Mouse (Mus musculus) kidney, embryonic 14.5 days (tissue): ENCODE data around the gene Hmbs. TPM values are rescaled to one million over a fixed set of nuclear protein-coding genes. Genes with fewer than 3 reads are reported as not detected.
A peak's percentile ranks its signal among the peaks of the same experiment; 100 is the strongest.

Experiments used
- ATAC-seq: fragments of 200-750 bp; cut with Nextera tagmentation; 2 replicates; pipeline ENCODE4 v1.8.0; 2017; ENCODE audit warnings: moderate number of reproducible peaks, mild to moderate bottlenecking, moderate TSS enrichment, moderate library complexity; ENCODE audit not compliant: low FRiP score, low TSS enrichment
- H3K27ac ChIP-seq: fragments of 300-500 bp; sonication (generic); 2 replicates; pipeline ENCODE4 v1.5.1; 2014; ENCODE audit warnings: low read depth, mild to moderate bottlenecking, low read length, moderate library complexity, mixed read lengths
- H3K27me3 ChIP-seq: fragments of 300-500 bp; sonication (generic); 2 replicates; pipeline ENCODE4 v1.6.1; 2014; ENCODE audit warnings: mild to moderate bottlenecking, low read length; ENCODE audit not compliant: control insufficient read depth, insufficient read depth
- H3K36me3 ChIP-seq: fragments of 300-500 bp; sonication (generic); 2 replicates; pipeline ENCODE4 v1.6.1; 2014; ENCODE audit warnings: low read length, mixed read lengths; ENCODE audit not compliant: control insufficient read depth, insufficient read depth
- H3K4me1 ChIP-seq: fragments of 300-500 bp; sonication (generic); 2 replicates; pipeline ENCODE4 v1.6.1; 2014; ENCODE audit warnings: low read length, mixed read lengths; ENCODE audit not compliant: control insufficient read depth, insufficient read depth
- H3K4me2 ChIP-seq: fragments of 300-500 bp; sonication (generic); replicated peaks from 2 replicates; pipeline ENCODE4 v1.6.1; 2014; ENCODE audit warnings: low read depth, mild to moderate bottlenecking, low read length
- H3K4me3 ChIP-seq: fragments of 300-500 bp; sonication (generic); 2 replicates; pipeline ENCODE4 v1.5.1; 2014; ENCODE audit warnings: mild to moderate bottlenecking, low read length
- H3K9ac ChIP-seq: fragments of 300-500 bp; sonication (generic); 2 replicates; pipeline ENCODE4 v1.6.1; 2014; ENCODE audit warnings: low read depth, mild to moderate bottlenecking, low read length, moderate library complexity
- H3K9me3 ChIP-seq: fragments of 300-500 bp; sonication (generic); 2 replicates; pipeline ENCODE4 v1.6.1; 2016; ENCODE audit warnings: low read length; ENCODE audit not compliant: control insufficient read depth
- WGBS: fragments of 180-500 bp; shearing (Covaris S2); extraction: QIAGEN DNeasy Blood & Tissue Kit; methylation state at CpG from one replicate; pipeline ENCODE4 v1.1.7; 2014; 5-methylcytosine and 5-hydroxymethylcytosine counted together
- microRNA-seq: library from miRNA; unstranded; fragments of <30 nt; microRNA quantifications from one replicate; pipeline ENCODE4, GENCODE M21; 2016
- polyA plus RNA-seq: library from polyadenylated mRNA; unstranded; fragments of >200 nt; fragmentation: Nextera tagmentation; extraction: Ambion mirVana; gene quantifications from 2 replicates; pipeline ENCODE4 v1.2.1, GENCODE M21; 2014

The Hmbs gene
- polyA plus RNA-seq, 1 experiment from 2014 or later: 136 TPM

DNA sequence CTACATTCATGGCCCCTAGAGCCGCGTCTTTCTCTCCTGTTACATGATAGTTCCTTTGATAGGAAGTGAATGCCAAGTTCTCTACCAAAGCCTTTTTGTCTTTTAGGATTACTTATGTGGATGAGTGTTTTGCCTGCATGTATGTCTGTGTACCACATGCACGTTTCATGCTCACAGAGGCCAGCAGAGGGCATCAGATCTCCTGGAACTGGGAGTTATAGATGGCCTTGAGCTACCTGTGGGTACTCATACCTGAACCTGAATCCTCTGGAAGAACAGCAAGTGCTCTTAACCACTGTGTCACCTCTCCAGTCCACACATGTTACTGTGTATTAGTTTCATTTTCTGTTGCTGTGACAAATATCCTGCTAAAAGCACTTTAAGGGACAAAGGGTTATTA lies 51.5 kb downstream of the Hmbs start:
- 71% methylated on average over 3 of the region's 3 CpGs for WGBS

DNA sequence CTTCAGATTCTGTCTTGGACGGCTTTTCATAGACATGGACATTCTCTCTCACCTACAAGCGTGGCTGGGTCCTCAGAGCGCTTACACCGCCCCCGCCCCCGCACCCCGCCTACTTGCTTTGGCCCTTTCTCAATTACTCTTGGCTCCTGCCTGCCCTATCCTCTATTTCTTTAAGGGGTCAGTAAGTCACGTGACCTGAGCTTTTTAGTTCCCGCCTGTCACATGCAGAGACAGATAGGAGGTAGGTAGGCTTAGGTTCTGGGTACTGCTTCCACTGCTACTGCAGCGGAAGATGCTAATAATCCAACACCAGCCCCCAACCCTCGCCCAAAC lies 55.1 kb downstream of the Hmbs start:
- H3K4me2 ChIP-seq: peak overlapping the region; percentile 96; the same call in 1 of the 2 replicates
- ATAC-seq: no peak
- peaks cover 21% of the 10 kb centered on the region for H3K27me3 ChIP-seq
- WGBS: 9% methylated on average over 11 of the region's 11 CpGs
- H3K36me3 ChIP-seq: peaks cover 21% of the 10 kb centered on the region
- no peak overlapping the region for H3K9ac ChIP-seq
- H3K9me3 ChIP-seq: no peaks in the 10 kb centered on the region
- H3K4me1 ChIP-seq: peaks cover 10% of the 10 kb centered on the region
- H3K27ac ChIP-seq: no peak overlapping the region
- no peak overlapping the region for H3K4me3 ChIP-seq

More for the DNA sequence above, 51.5 kb downstream of the Hmbs start:
- Histone ChIP-seq H3K4me3 (no peak overlapping the region), H3K27me3 (peaks cover 11% of the 10 kb centered on the region; the same call in 1 of the 2 replicates), H3K9me3 (no peaks in the 10 kb centered on the region), H3K36me3 (peaks cover 54% of the 10 kb centered on the region), H3K9ac (no peak overlapping the region), H3K4me2 (no peak overlapping the region), H3K4me1 (peaks cover 10% of the 10 kb centered on the region), H3K27ac (no peak overlapping the region)
- ATAC-seq: no peak

DNA sequence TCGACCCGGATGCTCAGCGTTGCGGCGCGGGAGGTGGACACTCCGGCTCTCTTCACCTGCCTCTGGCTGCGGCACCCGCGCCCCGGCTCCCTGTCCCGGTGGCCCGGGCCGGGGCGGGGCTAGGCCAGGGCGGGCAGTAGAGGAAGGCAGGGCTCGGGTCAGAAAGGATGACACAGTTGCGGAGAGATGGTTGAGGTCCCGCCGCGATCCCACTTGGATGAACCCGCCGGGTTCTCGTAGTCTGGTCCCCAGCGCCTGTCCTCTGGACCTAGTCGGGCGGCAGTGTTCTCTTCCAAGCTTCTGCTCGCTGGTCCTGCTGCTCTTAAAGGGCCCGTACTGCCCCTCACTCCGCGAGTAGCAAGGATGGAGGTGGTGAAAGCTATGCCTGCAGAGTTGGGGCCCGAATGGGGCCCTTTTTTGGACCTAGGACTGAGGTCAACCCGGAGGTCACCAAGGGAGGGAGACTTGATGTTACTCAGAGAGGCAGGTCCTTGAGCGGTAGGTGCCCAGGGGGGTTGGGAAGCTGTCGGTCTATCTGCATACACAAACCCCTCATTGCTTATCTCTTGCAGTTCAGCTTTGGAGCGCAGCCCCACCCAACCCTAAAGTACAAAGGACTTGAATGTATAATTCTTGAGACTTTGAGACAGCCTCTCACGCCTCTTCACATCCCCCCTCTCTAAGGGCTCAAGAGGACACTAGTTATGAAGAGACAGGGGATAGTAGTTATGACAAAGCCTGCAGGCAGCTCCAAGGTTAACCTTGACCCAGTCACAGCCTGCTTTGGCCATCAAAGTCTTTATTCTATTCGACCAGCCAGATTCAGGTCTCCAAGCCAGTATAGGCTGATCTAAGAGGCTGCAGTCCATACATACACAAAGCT lies 55.7 kb downstream of the Hmbs start, which contains the start of gene Abcg4:
Abcg4 (minus strand) TSS at position 540 of the 883 bp plus-strand sequence.
- 1% methylated on average over 38 of the region's 38 CpGs for WGBS
- ATAC-seq: peak; percentile 67

DNA sequence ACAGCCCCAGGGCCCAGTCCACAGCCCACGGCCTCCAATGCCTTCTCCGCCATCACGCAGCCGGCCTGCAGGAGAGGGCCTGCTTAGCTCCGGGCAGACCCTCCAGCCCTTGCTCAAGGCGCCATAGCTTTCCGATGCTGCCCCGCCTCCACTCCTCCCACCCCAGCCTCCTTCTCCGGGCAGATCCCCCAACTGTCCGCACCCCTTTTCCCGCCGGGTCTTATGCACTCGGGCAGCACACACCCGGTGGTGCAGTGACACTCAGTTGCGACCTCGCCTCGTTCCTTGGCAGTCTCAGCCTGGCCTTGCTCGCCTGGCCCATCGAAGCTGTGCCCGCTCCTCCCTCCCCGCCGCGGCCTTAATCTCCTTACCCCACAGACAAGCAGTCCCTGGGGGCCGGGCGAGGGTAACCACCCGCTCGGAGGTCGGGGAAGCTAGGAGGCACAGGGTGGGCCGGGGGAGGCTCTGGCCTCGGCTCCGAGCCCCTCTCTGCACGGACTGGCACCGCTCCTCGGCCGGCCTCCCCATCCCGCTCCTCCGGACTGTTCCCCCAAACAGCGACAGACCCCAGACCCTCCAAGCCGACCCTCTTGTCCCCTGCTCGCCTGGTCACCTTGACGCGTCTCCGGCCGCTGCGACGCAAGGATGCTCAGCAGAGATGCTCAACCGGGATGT lies 56.5 kb downstream of the Hmbs start:
- no peak overlapping the region for H3K27ac ChIP-seq
- ATAC-seq: peak; percentile 57
- peaks cover 10% of the 10 kb centered on the region for H3K4me1 ChIP-seq
- peak overlapping the region; percentile 96 for H3K4me2 ChIP-seq
- peaks cover 7% of the 10 kb centered on the region; the same call in 1 of the 2 replicates for H3K36me3 ChIP-seq
- H3K4me3 ChIP-seq: peak overlapping the region; percentile 64
- 2% methylated on average over 38 of the region's 47 CpGs for WGBS
- H3K27me3 ChIP-seq: peaks cover 21% of the 10 kb centered on the region
- H3K9me3 ChIP-seq: no peaks in the 10 kb centered on the region
- H3K9ac ChIP-seq: peak overlapping the region; percentile 66

More for the DNA sequence above, 55.7 kb downstream of the Hmbs start, which contains the start of gene Abcg4:
- H3K36me3 ChIP-seq: peaks cover 15% of the 10 kb centered on the region
- H3K9me3 ChIP-seq: no peaks in the 10 kb centered on the region
- peaks cover 10% of the 10 kb centered on the region for H3K4me1 ChIP-seq
- H3K4me3 ChIP-seq: peak within 1 kb of the TSS; percentile 64
- peaks cover 21% of the 10 kb centered on the region for H3K27me3 ChIP-seq
- no peak within 1 kb of the TSS for H3K27ac ChIP-seq
- peak within 1 kb of the TSS; percentile 96 for H3K4me2 ChIP-seq
- peak within 1 kb of the TSS; percentile 66 for H3K9ac ChIP-seq

DNA sequence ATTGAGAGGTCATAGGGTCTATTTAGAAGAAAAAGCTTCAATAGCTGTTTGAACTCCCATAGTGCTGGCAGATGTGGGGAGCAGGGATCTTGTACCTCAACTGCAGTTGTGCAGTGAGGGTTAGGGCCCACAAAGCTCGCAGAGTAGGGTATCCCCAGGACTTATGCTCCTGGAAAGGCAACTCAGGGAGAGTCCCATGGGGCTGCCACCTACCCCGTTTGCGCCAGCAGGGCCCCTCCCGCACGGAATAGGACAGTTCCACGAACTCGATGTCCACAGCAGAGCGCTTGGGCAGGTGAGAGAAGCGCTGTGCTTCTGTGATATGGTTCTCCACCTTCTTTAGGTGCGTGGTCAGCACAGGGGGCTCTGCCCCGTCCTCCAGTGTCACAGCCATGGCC lies 57.0 kb downstream of the Hmbs start:
- Histone ChIP-seq H3K4me1 (peaks cover 10% of the 10 kb centered on the region), H3K27me3 (peaks cover 21% of the 10 kb centered on the region), H3K4me2 (peak overlapping the region; percentile 96), H3K9me3 (no peaks in the 10 kb centered on the region), H3K9ac (peak overlapping the region; percentile 66), H3K4me3 (peak overlapping the region; percentile 64), H3K27ac (no peak overlapping the region), H3K36me3 (peaks cover 3% of the 10 kb centered on the region; the same call in 1 of the 2 replicates)
- 5% methylated on average over 11 of the region's 11 CpGs for WGBS
- 0 out of 2 replicates have a peak, but pooled peaks have one; percentile 10 for ATAC-seq

Small RNA genes lying within 50 kb of the gene (microRNA-seq; reads per million reads assigned to microRNA genes)
- gene Gm44335: not detected

Other genes with a start within 250 kb of the Hmbs start
- gene Mfrp, start 242.5 kb downstream of the Hmbs start, polyA plus RNA-seq: 0.14 TPM in 1 of 2 replicates, not detected in the other
- 4.6 and 5.4 TPM in 2 replicates for gene C1qtnf5, start 237.0 kb downstream of the Hmbs start, polyA plus RNA-seq
- 0.09 and 0.14 TPM in 2 replicates for gene Gm49380, start 230.7 kb downstream of the Hmbs start, polyA plus RNA-seq
- gene Rnf26, start 230.7 kb downstream of the Hmbs start, polyA plus RNA-seq: 51.1 and 78.4 TPM in 2 replicates
- 26.3 and 39.7 TPM in 2 replicates for gene Mcam, start 209.8 kb downstream of the Hmbs start, polyA plus RNA-seq
- 14.8 and 27.9 TPM in 2 replicates for gene Cbl, start 110.2 kb downstream of the Hmbs start, polyA plus RNA-seq
- gene Ccdc153, start 103.6 kb downstream of the Hmbs start, polyA plus RNA-seq: not detected in 2 replicates
- 1.9 and 4.2 TPM in 2 replicates for gene Pdzd3, start 92.8 kb downstream of the Hmbs start, polyA plus RNA-seq
- gene Nlrx1, start 75.6 kb downstream of the Hmbs start, polyA plus RNA-seq: 3.2 and 5.6 TPM in 2 replicates
- gene Abcg4, start 55.6 kb downstream of the Hmbs start, polyA plus RNA-seq: 1.5 and 2.7 TPM in 2 replicates
- gene Hinfp, start 38.6 kb downstream of the Hmbs start, polyA plus RNA-seq: 15.9 and 24.5 TPM in 2 replicates
- gene C2cd2l, start 23.9 kb downstream of the Hmbs start, polyA plus RNA-seq: 6.7 and 7.6 TPM in 2 replicates
- 49.6 and 51.9 TPM in 2 replicates for gene Dpagt1, start 18.2 kb downstream of the Hmbs start, polyA plus RNA-seq
- gene H2afx, start 9.5 kb downstream of the Hmbs start, polyA plus RNA-seq: 413 and 421 TPM in 2 replicates
- gene Vps11, start 17.4 kb upstream of the Hmbs start, polyA plus RNA-seq: 18.0 and 28.1 TPM in 2 replicates
- gene Hyou1, start 35.3 kb upstream of the Hmbs start, polyA plus RNA-seq: 23.2 and 45.2 TPM in 2 replicates
- 29.9 and 37.8 TPM in 2 replicates for gene Slc37a4, start 52.6 kb upstream of the Hmbs start, polyA plus RNA-seq
- gene Rps25, start 62.9 kb upstream of the Hmbs start, polyA plus RNA-seq: 2,593 and 3,221 TPM in 2 replicates
- gene Trappc4, start 63.4 kb upstream of the Hmbs start, polyA plus RNA-seq: 143 and 162 TPM in 2 replicates
- gene Ccdc84, start 74.3 kb upstream of the Hmbs start, polyA plus RNA-seq: 26.7 and 28.3 TPM in 2 replicates
- gene Foxr1, start 96.9 kb upstream of the Hmbs start, polyA plus RNA-seq: not detected in 2 replicates
- gene Upk2, start 110.7 kb upstream of the Hmbs start, polyA plus RNA-seq: 0.30 and 0.39 TPM in 2 replicates
- gene Bcl9l, start 138.6 kb upstream of the Hmbs start, polyA plus RNA-seq: 14.5 and 14.6 TPM in 2 replicates
- not detected in 2 replicates for gene Cxcr5, start 217.6 kb upstream of the Hmbs start, polyA plus RNA-seq